Mouse (Mus musculus) limb, embryonic 11.5 days (tissue): ENCODE measurements at regions not wholly inside any gene's neighbourhood (a gene's known extent, or its start where the extent isn't known, plus 50 kb on each side); places are given as distances from the start of the nearest gene placed in this dataset.

Experiments used
- ATAC-seq: fragments of 200-750 bp; cut with Nextera tagmentation; 2 replicates; pipeline ENCODE4 v1.8.0; 2017; ENCODE audit warnings: low read depth; ENCODE audit not compliant: insufficient number of reproducible peaks, low FRiP score, low TSS enrichment
- DNase-seq: peaks from one replicate; pipeline ENCODE4 v3.0.0-alpha.2; 2015; ENCODE audit warnings: low spot score
- H3K27ac ChIP-seq: fragments of 300-500 bp; sonication (generic); replicated peaks from 2 replicates; pipeline ENCODE4 v1.5.1; 2014; ENCODE audit warnings: low read depth, mild to moderate bottlenecking, low read length
- H3K27me3 ChIP-seq: fragments of 300-500 bp; sonication (generic); 2 replicates; pipeline ENCODE4 v1.6.1; 2014; ENCODE audit warnings: mild to moderate bottlenecking, low read length, mixed read lengths; ENCODE audit not compliant: control insufficient read depth, insufficient read depth
- H3K36me3 ChIP-seq: fragments of 300-500 bp; sonication (generic); 2 replicates; pipeline ENCODE4 v1.6.1; 2014; ENCODE audit warnings: mild to moderate bottlenecking, low read length, moderate library complexity, mixed read lengths; ENCODE audit not compliant: control insufficient read depth, insufficient read depth
- H3K4me1 ChIP-seq: fragments of 300-500 bp; sonication (generic); 2 replicates; pipeline ENCODE4 v1.6.1; 2014; ENCODE audit warnings: low read length, mixed read lengths; ENCODE audit not compliant: control insufficient read depth, insufficient read depth
- H3K4me2 ChIP-seq: fragments of 300-500 bp; sonication (generic); 2 replicates; pipeline ENCODE4 v1.6.1; 2014; ENCODE audit warnings: low read depth, mild to moderate bottlenecking, moderate library complexity; ENCODE audit not compliant: severe bottlenecking
- H3K4me3 ChIP-seq: fragments of 300-500 bp; sonication (generic); 2 replicates; pipeline ENCODE4 v1.5.1; 2014; ENCODE audit warnings: low read depth, low read length
- H3K9ac ChIP-seq: fragments of 300-500 bp; sonication (generic); 2 replicates; pipeline ENCODE4 v1.6.1; 2014; ENCODE audit warnings: mild to moderate bottlenecking, low read length
- H3K9me3 ChIP-seq: fragments of 300-500 bp; sonication (generic); 2 replicates; pipeline ENCODE4 v1.6.1; 2016; ENCODE audit warnings: low read length; ENCODE audit not compliant: control insufficient read depth
- WGBS: fragments of 180-500 bp; shearing (Covaris S2); extraction: QIAGEN DNeasy Blood & Tissue Kit; methylation state at CpG from one replicate; pipeline ENCODE4 v1.1.7; 2014; 5-methylcytosine and 5-hydroxymethylcytosine counted together

- Histone ChIP-seq H3K27ac (no peak overlapping the region), H3K9ac (no peak overlapping the region), H3K4me1 (no peaks in the 10 kb centered on the region), H3K36me3 (no peaks in the 10 kb centered on the region), H3K4me2 (no peak overlapping the region), H3K4me3 (no peak overlapping the region), H3K9me3 (no peaks in the 10 kb centered on the region), H3K27me3 (no peaks in the 10 kb centered on the region)
- WGBS, result 90% methylated on average over 12 of the region's 12 CpGs
- DNase-seq (no peak), ATAC-seq (no peak)
These were observed 128.7 kb upstream of the Foxd3 start for GRCm38 (mm10) chr4:99527441-99527840.

GRCm38 (mm10) chr4:99544014-99544413 is 112.1 kb upstream of the Foxd3 start:
- Histone ChIP-seq H3K9ac (no peak overlapping the region), H3K4me3 (no peak overlapping the region), H3K4me2 (no peak overlapping the region), H3K27me3 (no peaks in the 10 kb centered on the region), H3K36me3 (no peaks in the 10 kb centered on the region), H3K27ac (no peak overlapping the region), H3K9me3 (no peaks in the 10 kb centered on the region), H3K4me1 (no peaks in the 10 kb centered on the region)
- ATAC-seq, result no peak
- WGBS, result 78% methylated on average over 6 of the region's 6 CpGs
- DNase-seq, result no peak

GRCm38 (mm10) chr4:99545742-99546141 is 110.4 kb upstream of the Foxd3 start:
- ATAC-seq (no peak), DNase-seq (no peak)
- Histone ChIP-seq H3K9me3 (no peaks in the 10 kb centered on the region), H3K9ac (no peak overlapping the region), H3K4me1 (no peaks in the 10 kb centered on the region), H3K4me3 (no peak overlapping the region), H3K36me3 (no peaks in the 10 kb centered on the region), H3K27ac (no peak overlapping the region), H3K27me3 (no peaks in the 10 kb centered on the region), H3K4me2 (no peak overlapping the region)
- 18% methylated on average over 3 of the region's 3 CpGs for WGBS

GRCm38 (mm10) chr4:99557963-99558362 is 98.1 kb upstream of the Foxd3 start:
- WGBS, result 56% methylated on average over 5 of the region's 5 CpGs
- H3K4me1 ChIP-seq, result no peaks in the 10 kb centered on the region

GRCm38 (mm10) chr4:99560604-99561003 is 95.5 kb upstream of the Foxd3 start:
- DNase-seq (peak; percentile 31), ATAC-seq (no peak)
- 35% methylated on average over 8 of the region's 8 CpGs for WGBS
- no peak overlapping the region for H3K4me2 ChIP-seq
- no peaks in the 10 kb centered on the region for H3K4me1 ChIP-seq
- no peak overlapping the region for H3K4me3 ChIP-seq
- H3K9me3 ChIP-seq, result no peaks in the 10 kb centered on the region
- H3K27me3 ChIP-seq, result peaks cover 10% of the 10 kb centered on the region
- no peaks in the 10 kb centered on the region for H3K36me3 ChIP-seq
- H3K27ac ChIP-seq, result no peak overlapping the region
- H3K9ac ChIP-seq, result no peak overlapping the region

More at GRCm38 (mm10) chr4:99557963-99558362, 98.1 kb upstream of the Foxd3 start:
- Histone ChIP-seq H3K9me3 (no peaks in the 10 kb centered on the region), H3K4me2 (no peak overlapping the region), H3K4me3 (no peak overlapping the region), H3K9ac (no peak overlapping the region), H3K27ac (no peak overlapping the region), H3K27me3 (peaks cover 10% of the 10 kb centered on the region), H3K36me3 (no peaks in the 10 kb centered on the region)
- no peak for ATAC-seq
- DNase-seq, result no peak

GRCm38 (mm10) chr4:99561506-99561937 is 94.6 kb upstream of the Foxd3 start:
- Histone ChIP-seq H3K9me3 (no peaks in the 10 kb centered on the region), H3K4me3 (no peak overlapping the region), H3K9ac (no peak overlapping the region), H3K4me1 (no peaks in the 10 kb centered on the region), H3K27me3 (peaks cover 10% of the 10 kb centered on the region), H3K27ac (no peak overlapping the region), H3K4me2 (no peak overlapping the region), H3K36me3 (no peaks in the 10 kb centered on the region)
- WGBS, result 7% methylated on average over 6 of the region's 6 CpGs
- DNase-seq, result peak; percentile 59
- no peak for ATAC-seq

GRCm38 (mm10) chr4:99565401-99565800 is 90.7 kb upstream of the Foxd3 start:
- Histone ChIP-seq H3K4me1 (no peaks in the 10 kb centered on the region), H3K9ac (no peak overlapping the region), H3K27me3 (peaks cover 9% of the 10 kb centered on the region), H3K4me2 (no peak overlapping the region), H3K4me3 (no peak overlapping the region), H3K36me3 (no peaks in the 10 kb centered on the region), H3K9me3 (0 out of 2 replicates have a peak, but pooled peaks cover 3% of the 10 kb centered on the region), H3K27ac (no peak overlapping the region)
- no peak for ATAC-seq
- no peak for DNase-seq
- WGBS, result 88% methylated on average over 9 of the region's 9 CpGs

- no peak overlapping the region for H3K27ac ChIP-seq
- peak overlapping the region; percentile 70 for H3K4me2 ChIP-seq
- H3K4me3 ChIP-seq, result peak overlapping the region; percentile 19
- H3K9me3 ChIP-seq, result 0 out of 2 replicates have a peak, but pooled peaks cover 3% of the 10 kb centered on the region
- peak overlapping the region; percentile 31; the same call in 1 of the 2 replicates for H3K9ac ChIP-seq
- 3% methylated on average over 33 of the region's 33 CpGs for WGBS
- ATAC-seq, result 0 out of 2 replicates have a peak, but pooled peaks have one; percentile 39
- peak; percentile 77 for DNase-seq
- H3K27me3 ChIP-seq, result peaks cover 10% of the 10 kb centered on the region; the same call in 1 of the 2 replicates
- no peaks in the 10 kb centered on the region for H3K36me3 ChIP-seq
- H3K4me1 ChIP-seq, result 0 out of 2 replicates have a peak, but pooled peaks cover 5% of the 10 kb centered on the region
These were observed 83.1 kb upstream of the Foxd3 start for GRCm38 (mm10) chr4:99572841-99573642.
